Mouse (Mus musculus): ENCODE measurements around the gene Mok. TPM values are rescaled to one million over a fixed set of nuclear protein-coding genes. Genes with fewer than 3 reads are reported as not detected.
"Not testable (repeated sequence)": the region's sequence is repeated elsewhere in the genome, so short reads cannot be mapped to it uniquely, and the experiment has no call there.

The Mok gene
- polyA plus RNA-seq, 1 experiment from 2014 or later: 14.3 TPM

GRCm38 (mm10) chr12:110865989-110866388, 25.2 kb upstream of the Mok start:
- Histone ChIP-seq H3K4me1 (replicated peaks; ENCODE audit: control insufficient read depth, insufficient read depth, low read length) (no peaks in the 10 kb centered on the region), H3K9ac (no peak overlapping the region), H3K4me3 (replicated peaks; ENCODE audit: low read length) (no peak overlapping the region), H3K36me3 (replicated peaks; ENCODE audit: control insufficient read depth, insufficient read depth) (peaks cover 79% of the 10 kb centered on the region), H3K27me3 (ENCODE audit: control insufficient read depth, insufficient read depth, low read length) (no peaks in the 10 kb centered on the region), H3K9me3 (ENCODE audit: control insufficient read depth, low read length) (no peaks in the 10 kb centered on the region), H3K4me2 (replicated peaks) (no peak overlapping the region), H3K27ac (no peak overlapping the region)
- no peak for ATAC-seq (ENCODE audit: low FRiP score)
- 78% methylated on average over 10 of the region's 10 CpGs for WGBS
- DNase-seq (ENCODE audit: low spot score): no peak

GRCm38 (mm10) chr12:110865571-110865970, 24.8 kb upstream of the Mok start:
- ATAC-seq (ENCODE audit: low FRiP score) (no peak), DNase-seq (ENCODE audit: low spot score) (no peak)
- H3K4me1 ChIP-seq (replicated peaks; ENCODE audit: control insufficient read depth, insufficient read depth, low read length): no peaks in the 10 kb centered on the region
- H3K27me3 ChIP-seq (ENCODE audit: control insufficient read depth, insufficient read depth, low read length): no peaks in the 10 kb centered on the region
- WGBS: 27% methylated on average over 6 of the region's 6 CpGs
- H3K4me2 ChIP-seq (replicated peaks): no peak overlapping the region
- no peak overlapping the region for H3K27ac ChIP-seq
- H3K9ac ChIP-seq: no peak overlapping the region
- no peaks in the 10 kb centered on the region for H3K9me3 ChIP-seq (ENCODE audit: control insufficient read depth, low read length)
- peaks cover 79% of the 10 kb centered on the region for H3K36me3 ChIP-seq (replicated peaks; ENCODE audit: control insufficient read depth, insufficient read depth)
- no peak overlapping the region for H3K4me3 ChIP-seq (replicated peaks; ENCODE audit: low read length)

- Histone ChIP-seq H3K4me2 (replicated peaks) (no peak overlapping the region), H3K4me1 (replicated peaks; ENCODE audit: control insufficient read depth, insufficient read depth, low read length) (no peaks in the 10 kb centered on the region), H3K9me3 (ENCODE audit: control insufficient read depth, low read length) (no peaks in the 10 kb centered on the region), H3K36me3 (replicated peaks; ENCODE audit: control insufficient read depth, insufficient read depth) (peaks cover 66% of the 10 kb centered on the region), H3K4me3 (replicated peaks; ENCODE audit: low read length) (no peak overlapping the region), H3K27ac (no peak overlapping the region), H3K27me3 (ENCODE audit: control insufficient read depth, insufficient read depth, low read length) (no peaks in the 10 kb centered on the region), H3K9ac (no peak overlapping the region)
- DNase-seq (ENCODE audit: low spot score): no peak
- no peak for ATAC-seq (ENCODE audit: low FRiP score)
- 91% methylated on average over 6 of the region's 6 CpGs for WGBS
These were observed 23.3 kb upstream of the Mok start for GRCm38 (mm10) chr12:110864008-110864407.

- H3K27me3 ChIP-seq (ENCODE audit: control insufficient read depth, insufficient read depth, low read length): no peaks in the 10 kb centered on the region
- no peak overlapping the region for H3K4me3 ChIP-seq (replicated peaks; ENCODE audit: low read length)
- 61% methylated on average over 7 of the region's 7 CpGs for whole genome bisulfite sequencing
- H3K9ac ChIP-seq: no peak overlapping the region
- no peak for ATAC-seq (ENCODE audit: low FRiP score)
- H3K27ac ChIP-seq: no peak overlapping the region
- no peaks in the 10 kb centered on the region for H3K4me1 ChIP-seq (replicated peaks; ENCODE audit: control insufficient read depth, insufficient read depth, low read length)
- peaks cover 49% of the 10 kb centered on the region for H3K36me3 ChIP-seq (replicated peaks; ENCODE audit: control insufficient read depth, insufficient read depth)
- H3K4me2 ChIP-seq (replicated peaks): no peak overlapping the region
- no peak for DNase-seq (ENCODE audit: low spot score)
- no peaks in the 10 kb centered on the region for H3K9me3 ChIP-seq (ENCODE audit: control insufficient read depth, low read length)
These were observed 20.5 kb upstream of the Mok start for GRCm38 (mm10) chr12:110861256-110861655.

- no peak for ATAC-seq (ENCODE audit: low FRiP score)
- Histone ChIP-seq H3K4me3 (replicated peaks; ENCODE audit: low read length) (no peak overlapping the region), H3K4me1 (replicated peaks; ENCODE audit: control insufficient read depth, insufficient read depth, low read length) (no peaks in the 10 kb centered on the region), H3K9me3 (ENCODE audit: control insufficient read depth, low read length) (no peaks in the 10 kb centered on the region), H3K36me3 (replicated peaks; ENCODE audit: control insufficient read depth, insufficient read depth) (peaks cover 47% of the 10 kb centered on the region), H3K27ac (no peak overlapping the region), H3K27me3 (ENCODE audit: control insufficient read depth, insufficient read depth, low read length) (no peaks in the 10 kb centered on the region), H3K9ac (no peak overlapping the region), H3K4me2 (replicated peaks) (no peak overlapping the region)
- DNase-seq (ENCODE audit: low spot score): no peak
These were observed 19.6 kb upstream of the Mok start for GRCm38 (mm10) chr12:110860293-110860692.

- not testable (repeated sequence) for H3K4me2 ChIP-seq (replicated peaks); ATAC-seq (ENCODE audit: low FRiP score); H3K27me3 ChIP-seq (ENCODE audit: control insufficient read depth, insufficient read depth, low read length); H3K9ac ChIP-seq; DNase-seq (ENCODE audit: low spot score); H3K4me3 ChIP-seq (replicated peaks; ENCODE audit: low read length); H3K9me3 ChIP-seq (ENCODE audit: control insufficient read depth, low read length); H3K4me1 ChIP-seq (replicated peaks; ENCODE audit: control insufficient read depth, insufficient read depth, low read length); H3K27ac ChIP-seq
- 96% methylated on average over 15 of the region's 15 CpGs for WGBS
- H3K36me3 ChIP-seq (replicated peaks; ENCODE audit: control insufficient read depth, insufficient read depth): peaks cover 42% of the 10 kb centered on the region
These were observed 17.9 kb upstream of the Mok start for GRCm38 (mm10) chr12:110858681-110859080.

GRCm38 (mm10) chr12:110857196-110857595, 16.5 kb upstream of the Mok start:
- no peak for ATAC-seq (ENCODE audit: low FRiP score)
- Histone ChIP-seq H3K4me2 (replicated peaks) (no peak overlapping the region), H3K27ac (no peak overlapping the region), H3K27me3 (ENCODE audit: control insufficient read depth, insufficient read depth, low read length) (no peaks in the 10 kb centered on the region), H3K9ac (no peak overlapping the region), H3K36me3 (replicated peaks; ENCODE audit: control insufficient read depth, insufficient read depth) (peaks cover 38% of the 10 kb centered on the region), H3K4me3 (replicated peaks; ENCODE audit: low read length) (no peak overlapping the region), H3K9me3 (ENCODE audit: control insufficient read depth, low read length) (no peaks in the 10 kb centered on the region), H3K4me1 (replicated peaks; ENCODE audit: control insufficient read depth, insufficient read depth, low read length) (no peaks in the 10 kb centered on the region; the same call in 1 of the 2 replicates)
- 95% methylated on average over 7 of the region's 7 CpGs for WGBS
- DNase-seq (ENCODE audit: low spot score): no peak

- no peak overlapping the region for H3K4me3 ChIP-seq (replicated peaks; ENCODE audit: low read length)
- no peaks in the 10 kb centered on the region for H3K9me3 ChIP-seq (ENCODE audit: control insufficient read depth, low read length)
- peaks cover 22% of the 10 kb centered on the region for H3K36me3 ChIP-seq (replicated peaks; ENCODE audit: control insufficient read depth, insufficient read depth)
- no peak overlapping the region for H3K27ac ChIP-seq
- H3K4me1 ChIP-seq (replicated peaks; ENCODE audit: control insufficient read depth, insufficient read depth, low read length): peaks cover 12% of the 10 kb centered on the region
- ATAC-seq (ENCODE audit: low FRiP score) (no peak), DNase-seq (ENCODE audit: low spot score) (no peak)
- no peaks in the 10 kb centered on the region for H3K27me3 ChIP-seq (ENCODE audit: control insufficient read depth, insufficient read depth, low read length)
- H3K9ac ChIP-seq: no peak overlapping the region
- 89% methylated on average over 32 of the region's 32 CpGs for WGBS
- no peak overlapping the region for H3K4me2 ChIP-seq (replicated peaks)
These were observed 14.3 kb upstream of the Mok start for GRCm38 (mm10) chr12:110854786-110855737.

GRCm38 (mm10) chr12:110851923-110852322, 11.2 kb upstream of the Mok start:
- WGBS: 92% methylated on average over 1 of the region's 1 CpGs
- H3K9me3 ChIP-seq (ENCODE audit: control insufficient read depth, low read length): no peaks in the 10 kb centered on the region
- no peak for DNase-seq (ENCODE audit: low spot score)

More at GRCm38 (mm10) chr12:110851923-110852322, 11.2 kb upstream of the Mok start:
- Histone ChIP-seq H3K9ac (no peak overlapping the region), H3K4me2 (replicated peaks) (no peak overlapping the region), H3K36me3 (replicated peaks; ENCODE audit: control insufficient read depth, insufficient read depth) (peaks cover 16% of the 10 kb centered on the region), H3K4me3 (replicated peaks; ENCODE audit: low read length) (no peak overlapping the region), H3K27ac (no peak overlapping the region), H3K4me1 (replicated peaks; ENCODE audit: control insufficient read depth, insufficient read depth, low read length) (peaks cover 12% of the 10 kb centered on the region), H3K27me3 (ENCODE audit: control insufficient read depth, insufficient read depth, low read length) (0 out of 2 replicates have a peak, but pooled peaks cover 2% of the 10 kb centered on the region)
- ATAC-seq (ENCODE audit: low FRiP score): no peak

All from hindbrain, embryonic 14.5 days (tissue).